Mouse (Mus musculus): Measurements from ENCODE around the gene Olfr213. TPM values are rescaled to one million over a fixed set of nuclear protein-coding genes. Genes with fewer than 3 reads are reported as not detected.

The Olfr213 gene
- polyA plus RNA-seq, 1 experiment from 2014 or later = not detected

Other genes starting within 250 kb of the Olfr213 start
- gene March8, start 200.4 kb upstream of the Olfr213 start, polyA plus RNA-seq (2015; fragmentation: Nextera tagmentation; extraction: Ambion mirVana) = 18.4 and 22.2 TPM in 2 replicates
- 1.0 and 1.7 TPM in 2 replicates for gene Alox5, start 77.3 kb upstream of the Olfr213 start, polyA plus RNA-seq (2015; fragmentation: Nextera tagmentation; extraction: Ambion mirVana)
- not detected in 2 replicates for gene Olfr211, start 49.4 kb upstream of the Olfr213 start, polyA plus RNA-seq (2015; fragmentation: Nextera tagmentation; extraction: Ambion mirVana)
- gene Olfr212, start 31.9 kb upstream of the Olfr213 start, polyA plus RNA-seq (2015; fragmentation: Nextera tagmentation; extraction: Ambion mirVana) = not detected in 2 replicates
- 0.60 and 2.1 TPM in 2 replicates for gene Gm5580, start 12.7 kb downstream of the Olfr213 start, polyA plus RNA-seq (2015; fragmentation: Nextera tagmentation; extraction: Ambion mirVana)
- not detected in 2 replicates for gene Olfr214, start 15.8 kb downstream of the Olfr213 start, polyA plus RNA-seq (2015; fragmentation: Nextera tagmentation; extraction: Ambion mirVana)
- gene Olfr215, start 45.7 kb downstream of the Olfr213 start, polyA plus RNA-seq (2015; fragmentation: Nextera tagmentation; extraction: Ambion mirVana) = not detected in 2 replicates
- 218 and 229 TPM in 2 replicates for gene Zfp422, start 90.5 kb downstream of the Olfr213 start, polyA plus RNA-seq (2015; fragmentation: Nextera tagmentation; extraction: Ambion mirVana)
- gene Depp1, start 112.2 kb downstream of the Olfr213 start, polyA plus RNA-seq (2015; fragmentation: Nextera tagmentation; extraction: Ambion mirVana) = 16.5 and 19.9 TPM in 2 replicates
- 14.4 and 14.5 TPM in 2 replicates for gene Rassf4, start 135.5 kb downstream of the Olfr213 start, polyA plus RNA-seq (2015; fragmentation: Nextera tagmentation; extraction: Ambion mirVana)
- 0.04 and 0.07 TPM in 2 replicates for gene Tmem72, start 178.5 kb downstream of the Olfr213 start, polyA plus RNA-seq (2015; fragmentation: Nextera tagmentation; extraction: Ambion mirVana)

All from embryonic facial prominence, embryonic 13.5 days (tissue).